Mouse (Mus musculus) brain, embryonic 14.5 days (tissue): ENCODE measurements at regions not wholly inside any gene's neighbourhood (a gene's known extent, or its start where the extent isn't known, plus 50 kb on each side); places are given as distances from the start of the nearest gene placed in this dataset.

Experiments
- CTCF ChIP-seq: fragments of 200-500 bp; IDR thresholded peaks from 2 replicates; pipeline ENCODE4 v1.5.1; 2012; ENCODE audit warnings: inconsistent platforms, mild to moderate bottlenecking, moderate library complexity, borderline replicate concordance; ENCODE audit not compliant: insufficient read depth, insufficient read length; ENCODE audit errors: extremely low read depth
- POLR2A ChIP-seq: fragments of 200-500 bp; IDR thresholded peaks from 2 replicates; pipeline ENCODE4 v1.6.1; 2012; ENCODE audit warnings: mild to moderate bottlenecking, inconsistent platforms, borderline replicate concordance; ENCODE audit not compliant: poor library complexity, insufficient read depth, insufficient read length, severe bottlenecking; ENCODE audit errors: extremely low read depth

DNA sequence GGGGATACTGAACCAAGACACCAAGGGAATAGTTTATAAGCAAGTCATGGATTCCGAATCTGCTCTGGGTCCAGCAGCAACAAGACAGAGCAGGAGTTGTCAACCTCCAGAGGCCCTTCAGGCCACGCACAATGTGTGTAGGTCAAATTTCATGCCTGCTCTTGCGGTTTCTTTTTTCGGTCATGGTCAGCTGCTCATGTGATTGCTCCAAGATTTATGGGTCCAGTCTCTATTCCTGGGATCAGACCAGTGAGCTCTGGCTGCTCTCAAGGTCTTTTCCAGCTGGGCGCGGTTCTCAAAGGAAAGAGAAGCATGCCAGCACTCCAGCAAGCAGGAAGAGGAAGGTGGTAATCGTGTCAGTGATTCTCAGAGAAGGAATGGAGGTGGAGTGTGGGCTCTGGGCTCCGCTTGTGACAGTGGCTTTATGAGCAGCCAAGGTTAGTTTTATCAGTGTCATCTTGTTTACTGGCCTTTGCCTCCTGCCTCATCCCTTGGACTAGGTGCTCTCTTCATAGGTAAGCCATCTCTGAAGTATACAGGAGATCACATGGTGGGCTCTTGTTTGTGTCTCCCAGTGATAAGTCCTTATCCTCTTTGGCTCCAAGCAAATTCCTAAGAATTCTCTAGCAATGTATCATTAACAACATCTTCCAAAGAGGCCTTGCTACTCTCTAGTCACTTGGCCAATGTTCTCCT lies 148.5 kb upstream of the Maf start:
- TF ChIP-seq POLR2A (no peak), CTCF (no peak)
